Mouse (Mus musculus): ENCODE measurements around the gene Grn. TPM values are rescaled to one million over a fixed set of nuclear protein-coding genes. Genes with fewer than 3 reads are reported as not detected.

Gene Grn
- polyA plus RNA-seq, 1 experiment from 2014 or later: 103 TPM

DNA sequence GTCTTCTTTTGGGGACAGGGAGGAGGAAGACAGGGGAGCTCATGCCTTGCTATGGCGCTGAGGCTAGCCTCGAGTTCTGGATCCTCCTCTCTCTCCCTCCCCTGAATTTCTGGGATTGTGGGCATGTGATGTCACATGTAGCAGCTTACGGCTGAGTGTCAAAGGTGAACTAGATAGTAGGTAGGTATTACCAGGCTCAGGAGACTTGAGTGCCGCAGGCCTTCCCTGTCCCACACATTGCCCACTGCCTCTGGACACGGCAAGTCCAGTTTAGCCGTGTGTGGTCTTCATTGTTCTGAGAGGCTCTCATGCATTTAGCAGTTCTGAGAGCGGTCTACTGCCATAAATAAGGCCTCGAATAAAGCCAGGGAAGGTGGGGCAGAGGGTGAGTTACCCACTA lies 17.1 kb upstream of the Grn start:
- Histone ChIP-seq H3K9me3 (ENCODE audit: control insufficient read depth, low read length) (no peaks in the 10 kb centered on the region), H3K9ac (ENCODE audit: low read depth, low read length) (no peak overlapping the region), H3K36me3 (ENCODE audit: control insufficient read depth, insufficient read depth, low read length) (no peaks in the 10 kb centered on the region), H3K27me3 (ENCODE audit: control insufficient read depth, insufficient read depth, low read length) (no peaks in the 10 kb centered on the region), H3K27ac (ENCODE audit: low read depth, low read length) (no peak overlapping the region), H3K4me1 (ENCODE audit: control insufficient read depth, insufficient read depth, low read length) (no peaks in the 10 kb centered on the region), H3K4me3 (ENCODE audit: low read length) (no peak overlapping the region), H3K4me2 (replicated peaks; ENCODE audit: low read depth, low read length) (no peak overlapping the region)
- no peak for ATAC-seq (ENCODE audit: low FRiP score, low TSS enrichment)
- WGBS: 79% methylated on average over 8 of the region's 8 CpGs

DNA sequence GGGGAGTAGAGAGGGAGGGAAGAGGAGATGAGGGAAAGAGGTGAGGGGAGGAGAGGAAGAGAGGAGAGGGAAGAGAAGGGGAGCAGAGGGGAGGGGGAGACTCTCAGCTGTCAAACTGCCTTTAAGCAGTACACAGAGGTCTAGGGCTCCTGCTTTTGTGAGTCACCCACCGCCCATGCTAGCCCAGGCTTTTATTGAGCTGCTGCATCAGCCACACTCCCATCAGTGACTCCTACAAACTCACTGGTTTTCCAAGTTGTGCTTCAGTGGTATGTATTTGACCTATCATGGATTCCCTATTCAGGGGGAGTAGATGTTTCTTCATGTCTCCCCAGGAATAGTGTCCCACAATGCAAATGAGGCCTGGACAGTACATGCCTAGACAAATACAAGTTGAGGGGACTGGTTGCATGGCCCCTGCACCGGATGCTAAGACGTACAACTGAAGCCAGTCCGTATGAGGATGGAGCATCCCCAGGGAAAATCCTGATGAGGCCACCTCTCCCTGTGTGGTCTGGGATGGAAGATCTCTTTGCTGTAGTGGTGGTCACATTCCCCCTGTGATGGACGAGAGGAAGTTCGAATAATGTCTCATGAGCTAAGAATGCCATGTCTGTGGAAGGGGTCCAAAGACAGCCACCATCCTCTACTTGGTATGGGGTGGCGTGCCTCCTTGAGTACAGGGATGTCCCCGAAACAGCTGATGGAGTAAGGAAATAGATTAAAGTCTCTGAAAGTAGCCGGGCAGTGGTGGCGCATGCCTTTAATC lies 14.9 kb upstream of the Grn start:
- Histone ChIP-seq H3K27ac (ENCODE audit: low read depth, low read length) (no peak overlapping the region), H3K4me3 (ENCODE audit: low read length) (no peak overlapping the region), H3K9me3 (ENCODE audit: control insufficient read depth, low read length) (no peaks in the 10 kb centered on the region), H3K27me3 (ENCODE audit: control insufficient read depth, insufficient read depth, low read length) (no peaks in the 10 kb centered on the region), H3K4me1 (ENCODE audit: control insufficient read depth, insufficient read depth, low read length) (no peaks in the 10 kb centered on the region), H3K36me3 (ENCODE audit: control insufficient read depth, insufficient read depth, low read length) (no peaks in the 10 kb centered on the region), H3K9ac (ENCODE audit: low read depth, low read length) (no peak overlapping the region), H3K4me2 (replicated peaks; ENCODE audit: low read depth, low read length) (no peak overlapping the region)
- 77% methylated on average over 10 of the region's 10 CpGs for whole genome bisulfite sequencing
- no peak for ATAC-seq (ENCODE audit: low FRiP score, low TSS enrichment)

DNA sequence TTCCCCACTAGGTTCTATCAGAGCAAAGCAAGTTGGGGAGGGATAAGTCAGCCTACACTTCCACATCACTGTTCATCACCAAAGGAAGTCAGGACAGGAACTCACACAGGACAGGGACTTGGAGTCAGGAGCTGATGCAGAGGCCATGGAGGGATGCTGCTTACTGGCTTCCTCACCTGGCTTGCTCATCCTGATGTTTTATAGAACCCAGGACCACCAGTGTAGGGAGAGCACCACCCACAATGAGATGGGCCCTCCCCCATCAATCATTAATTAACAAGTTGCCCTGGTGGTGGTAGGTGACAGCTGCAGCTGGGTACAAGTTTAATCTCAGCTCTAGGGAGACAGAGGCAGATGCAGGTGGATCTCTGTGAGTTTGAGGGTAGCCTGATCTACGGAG lies 13.0 kb upstream of the Grn start:
- Histone ChIP-seq H3K36me3 (ENCODE audit: control insufficient read depth, insufficient read depth, low read length) (no peaks in the 10 kb centered on the region), H3K4me3 (ENCODE audit: low read length) (no peak overlapping the region), H3K9me3 (ENCODE audit: control insufficient read depth, low read length) (no peaks in the 10 kb centered on the region), H3K27me3 (ENCODE audit: control insufficient read depth, insufficient read depth, low read length) (no peaks in the 10 kb centered on the region), H3K4me1 (ENCODE audit: control insufficient read depth, insufficient read depth, low read length) (no peaks in the 10 kb centered on the region), H3K4me2 (replicated peaks; ENCODE audit: low read depth, low read length) (no peak overlapping the region), H3K9ac (ENCODE audit: low read depth, low read length) (no peak overlapping the region), H3K27ac (ENCODE audit: low read depth, low read length) (no peak overlapping the region)
- WGBS: 92% methylated on average over 1 of the region's 1 CpGs
- no peak for ATAC-seq (ENCODE audit: low FRiP score, low TSS enrichment)

DNA sequence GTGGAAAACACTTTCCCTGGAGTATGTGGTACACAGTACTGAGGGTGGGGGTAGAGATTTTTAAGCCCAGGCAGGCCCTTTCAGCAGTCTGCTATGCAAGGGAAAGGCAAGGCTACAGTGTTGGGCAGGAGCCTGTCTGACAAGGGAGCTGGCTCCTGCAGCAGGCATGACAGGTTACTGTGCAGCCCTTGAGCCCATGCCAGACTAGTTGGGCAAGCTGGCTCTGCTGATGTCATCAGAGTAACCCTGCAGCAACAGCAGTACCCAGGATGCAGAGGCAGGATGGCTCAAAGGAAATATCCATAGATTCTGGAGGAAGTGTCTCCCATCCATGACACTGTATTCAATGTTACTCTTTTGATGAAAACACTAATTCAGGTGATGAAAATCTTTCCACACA lies 11.2 kb upstream of the Grn start:
- no peak for ATAC-seq (ENCODE audit: low FRiP score, low TSS enrichment)
- H3K4me2 ChIP-seq (replicated peaks; ENCODE audit: low read depth, low read length): no peak overlapping the region
- no peak overlapping the region for H3K4me3 ChIP-seq (ENCODE audit: low read length)
- no peak overlapping the region for H3K27ac ChIP-seq (ENCODE audit: low read depth, low read length)
- H3K9me3 ChIP-seq (ENCODE audit: control insufficient read depth, low read length): no peaks in the 10 kb centered on the region
- H3K4me1 ChIP-seq (ENCODE audit: control insufficient read depth, insufficient read depth, low read length): no peaks in the 10 kb centered on the region
- H3K36me3 ChIP-seq (ENCODE audit: control insufficient read depth, insufficient read depth, low read length): no peaks in the 10 kb centered on the region
- no peaks in the 10 kb centered on the region for H3K27me3 ChIP-seq (ENCODE audit: control insufficient read depth, insufficient read depth, low read length)
- no peak overlapping the region for H3K9ac ChIP-seq (ENCODE audit: low read depth, low read length)

DNA sequence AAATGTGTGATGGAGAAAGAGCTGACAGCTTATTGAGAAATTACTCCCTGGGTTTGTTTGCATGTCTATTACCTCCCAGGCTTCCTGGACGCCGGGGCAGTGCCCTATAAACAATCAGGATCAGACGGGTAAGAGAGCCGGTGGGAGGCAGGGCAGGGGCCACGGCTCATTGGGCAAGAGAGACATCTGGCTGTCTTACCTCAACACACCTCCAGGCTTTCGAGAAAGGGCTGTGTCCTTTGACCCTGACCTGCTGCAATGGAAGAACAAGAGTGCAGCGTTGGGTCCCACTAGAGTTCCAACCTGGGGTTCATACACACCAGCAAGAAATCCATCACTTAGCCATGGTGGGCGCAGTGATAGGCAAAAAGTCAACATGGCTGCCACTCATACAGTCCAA lies 8.6 kb upstream of the Grn start:
- H3K4me1 ChIP-seq (ENCODE audit: control insufficient read depth, insufficient read depth, low read length): no peaks in the 10 kb centered on the region
- H3K27ac ChIP-seq (ENCODE audit: low read depth, low read length): no peak overlapping the region
- WGBS: 24% methylated on average over 8 of the region's 8 CpGs
- H3K27me3 ChIP-seq (ENCODE audit: control insufficient read depth, insufficient read depth, low read length): no peaks in the 10 kb centered on the region
- H3K4me2 ChIP-seq (replicated peaks; ENCODE audit: low read depth, low read length): no peak overlapping the region
- H3K36me3 ChIP-seq (ENCODE audit: control insufficient read depth, insufficient read depth, low read length): no peaks in the 10 kb centered on the region
- no peaks in the 10 kb centered on the region for H3K9me3 ChIP-seq (ENCODE audit: control insufficient read depth, low read length)
- no peak overlapping the region for H3K4me3 ChIP-seq (ENCODE audit: low read length)
- 0 out of 2 replicates have a peak, but pooled peaks have one; percentile 35 for ATAC-seq (ENCODE audit: low FRiP score, low TSS enrichment)
- no peak overlapping the region for H3K9ac ChIP-seq (ENCODE audit: low read depth, low read length)

DNA sequence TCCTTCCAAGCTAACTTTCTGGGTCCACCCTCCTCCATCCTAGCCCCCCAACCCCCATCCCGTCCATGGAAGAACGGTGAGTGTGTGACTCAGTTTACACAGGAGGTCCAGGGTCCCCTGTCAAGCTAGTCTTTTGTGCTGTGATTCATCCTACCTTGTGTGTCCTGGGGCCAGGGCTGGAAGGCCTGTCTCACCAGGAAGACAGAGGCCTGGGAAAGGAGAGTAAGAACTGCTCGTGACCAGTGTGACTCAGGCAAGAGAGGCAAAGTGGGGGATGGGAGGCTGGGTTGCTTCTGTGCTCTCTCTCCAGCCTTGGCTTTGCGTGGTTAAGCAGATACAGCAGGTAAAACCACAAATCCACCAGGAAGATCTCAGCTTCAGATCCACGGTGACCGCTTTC lies 5.4 kb upstream of the Grn start:
- ATAC-seq (ENCODE audit: low FRiP score, low TSS enrichment): no peak
- H3K4me1 ChIP-seq (ENCODE audit: control insufficient read depth, insufficient read depth, low read length): 0 out of 2 replicates have a peak, but pooled peaks cover 4% of the 10 kb centered on the region
- 80% methylated on average over 6 of the region's 6 CpGs for WGBS
- H3K9ac ChIP-seq (ENCODE audit: low read depth, low read length): no peak overlapping the region
- H3K4me2 ChIP-seq (replicated peaks; ENCODE audit: low read depth, low read length): no peak overlapping the region
- H3K9me3 ChIP-seq (ENCODE audit: control insufficient read depth, low read length): no peaks in the 10 kb centered on the region
- H3K4me3 ChIP-seq (ENCODE audit: low read length): no peak overlapping the region
- H3K27ac ChIP-seq (ENCODE audit: low read depth, low read length): no peak overlapping the region
- no peaks in the 10 kb centered on the region; the same call in 1 of the 2 replicates for H3K27me3 ChIP-seq (ENCODE audit: control insufficient read depth, insufficient read depth, low read length)
- no peaks in the 10 kb centered on the region for H3K36me3 ChIP-seq (ENCODE audit: control insufficient read depth, insufficient read depth, low read length)

DNA sequence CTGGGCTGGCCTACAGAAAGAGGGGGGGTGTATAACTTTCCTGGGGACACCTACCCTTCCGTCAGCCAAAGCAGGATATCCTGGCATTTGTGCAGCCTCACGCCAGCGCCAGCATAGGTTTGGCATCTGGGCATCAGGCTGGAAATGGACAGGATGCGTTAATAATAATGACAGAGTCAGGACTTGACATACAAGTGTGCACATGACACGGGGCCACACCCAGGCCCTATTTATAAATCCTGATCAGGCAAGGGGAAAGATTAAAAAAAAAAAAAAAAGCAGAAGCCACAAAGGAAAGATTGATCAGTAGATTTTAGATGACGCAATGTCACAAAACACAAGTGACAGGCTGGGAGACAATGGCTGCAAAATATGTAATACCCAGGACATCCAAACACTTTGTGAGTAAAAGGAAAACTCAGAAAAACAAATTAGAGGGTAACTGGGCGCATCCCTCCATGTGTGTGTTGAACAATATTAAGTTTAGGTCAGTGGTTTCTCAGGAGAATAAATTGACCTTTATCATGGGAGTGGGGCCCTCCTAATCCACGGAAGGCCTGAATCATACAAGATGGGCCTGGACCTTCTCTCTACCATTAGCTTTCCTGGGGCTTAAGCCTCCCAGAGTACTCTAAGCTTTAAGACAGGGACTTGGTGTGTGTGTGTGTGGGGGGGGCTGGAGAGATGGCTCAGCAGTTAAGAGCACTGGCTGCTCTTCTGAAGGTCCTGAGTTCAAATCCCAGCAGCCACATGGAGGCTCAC lies 4.4 kb upstream of the Grn start:
- H3K4me3 ChIP-seq (ENCODE audit: low read length): no peak overlapping the region
- no peak for ATAC-seq (ENCODE audit: low FRiP score, low TSS enrichment)
- H3K4me1 ChIP-seq (ENCODE audit: control insufficient read depth, insufficient read depth, low read length): 0 out of 2 replicates have a peak, but pooled peaks cover 7% of the 10 kb centered on the region
- no peak overlapping the region for H3K4me2 ChIP-seq (replicated peaks; ENCODE audit: low read depth, low read length)
- no peak overlapping the region for H3K27ac ChIP-seq (ENCODE audit: low read depth, low read length)
- H3K9me3 ChIP-seq (ENCODE audit: control insufficient read depth, low read length): no peaks in the 10 kb centered on the region
- no peak overlapping the region for H3K9ac ChIP-seq (ENCODE audit: low read depth, low read length)
- H3K27me3 ChIP-seq (ENCODE audit: control insufficient read depth, insufficient read depth, low read length): no peaks in the 10 kb centered on the region; the same call in 1 of the 2 replicates
- no peaks in the 10 kb centered on the region for H3K36me3 ChIP-seq (ENCODE audit: control insufficient read depth, insufficient read depth, low read length)
- 82% methylated on average over 8 of the region's 8 CpGs for WGBS

DNA sequence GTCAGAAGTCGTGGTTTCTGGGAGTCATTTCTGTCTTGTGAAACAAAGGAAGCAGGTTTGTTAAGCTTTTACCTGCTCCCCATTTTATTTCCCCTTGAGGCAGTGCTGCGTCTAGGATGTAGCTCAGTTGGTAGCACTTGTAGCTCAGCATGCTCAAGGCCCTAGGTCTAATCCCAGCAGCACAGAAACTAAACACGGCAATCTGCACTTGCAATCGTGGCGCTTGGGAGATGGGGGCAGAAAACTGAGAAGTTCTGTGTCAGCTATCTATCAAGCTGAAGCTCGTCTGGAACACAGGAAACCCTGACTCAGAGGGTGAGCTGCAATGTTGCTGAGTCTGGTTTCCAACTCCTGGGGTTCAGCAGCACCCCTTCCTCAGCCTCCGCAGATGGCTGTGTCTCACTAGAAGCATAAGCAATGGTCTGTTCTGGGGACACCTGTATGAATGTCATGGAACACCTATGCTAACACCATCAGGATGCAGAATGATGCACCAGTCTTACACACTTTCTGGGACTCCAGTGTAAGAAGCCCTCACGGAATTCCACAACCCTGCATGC lies 1.1 kb upstream of the Grn start:
- Histone ChIP-seq H3K36me3 (ENCODE audit: control insufficient read depth, insufficient read depth, low read length) (peaks cover 5% of the 10 kb centered on the region; the same call in 1 of the 2 replicates), H3K9me3 (ENCODE audit: control insufficient read depth, low read length) (no peaks in the 10 kb centered on the region), H3K4me1 (ENCODE audit: control insufficient read depth, insufficient read depth, low read length) (peaks cover 16% of the 10 kb centered on the region), H3K4me2 (replicated peaks; ENCODE audit: low read depth, low read length) (peak overlapping the region; percentile 89; the same call in 1 of the 2 replicates), H3K9ac (ENCODE audit: low read depth, low read length) (no peak overlapping the region), H3K4me3 (ENCODE audit: low read length) (peak overlapping the region; percentile 65; the same call in 1 of the 2 replicates), H3K27me3 (ENCODE audit: control insufficient read depth, insufficient read depth, low read length) (no peaks in the 10 kb centered on the region; the same call in 1 of the 2 replicates), H3K27ac (ENCODE audit: low read depth, low read length) (no peak overlapping the region)
- no peak for ATAC-seq (ENCODE audit: low FRiP score, low TSS enrichment)
- 64% methylated on average over 8 of the region's 8 CpGs for WGBS

DNA sequence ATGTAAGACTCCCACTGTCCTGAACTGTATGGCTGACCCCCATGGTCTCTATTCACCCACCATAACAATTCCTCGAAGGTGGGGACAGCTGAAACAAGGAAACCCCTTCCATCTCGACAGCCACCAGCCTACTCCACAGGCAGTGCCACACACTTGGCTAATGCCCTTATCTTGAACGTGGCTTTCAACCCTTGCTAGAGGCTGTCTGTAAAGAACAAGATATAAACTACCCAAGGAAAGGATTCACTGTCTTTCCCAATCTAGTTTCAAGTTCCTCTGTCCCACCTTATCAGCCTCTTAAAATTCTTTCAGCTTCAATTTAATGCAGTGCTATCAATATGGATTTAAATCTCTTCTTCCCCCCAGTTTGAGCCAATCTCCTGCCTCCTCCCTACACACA lies 564 bp upstream of the Grn start:
- H3K9ac ChIP-seq (ENCODE audit: low read depth, low read length): peak overlapping the region; percentile 60; the same call in 1 of the 2 replicates
- peak overlapping the region; percentile 89 for H3K4me2 ChIP-seq (replicated peaks; ENCODE audit: low read depth, low read length)
- H3K4me1 ChIP-seq (ENCODE audit: control insufficient read depth, insufficient read depth, low read length): peaks cover 16% of the 10 kb centered on the region
- ATAC-seq (ENCODE audit: low FRiP score, low TSS enrichment): no peak
- 42% methylated on average over 3 of the region's 3 CpGs for WGBS
- no peaks in the 10 kb centered on the region; the same call in 1 of the 2 replicates for H3K27me3 ChIP-seq (ENCODE audit: control insufficient read depth, insufficient read depth, low read length)
- peaks cover 6% of the 10 kb centered on the region for H3K36me3 ChIP-seq (ENCODE audit: control insufficient read depth, insufficient read depth, low read length)
- peak overlapping the region; percentile 65 for H3K4me3 ChIP-seq (ENCODE audit: low read length)
- no peak overlapping the region for H3K27ac ChIP-seq (ENCODE audit: low read depth, low read length)
- H3K9me3 ChIP-seq (ENCODE audit: control insufficient read depth, low read length): no peaks in the 10 kb centered on the region

Data from kidney, embryonic 14.5 days (tissue).